Mouse (Mus musculus): ENCODE results near the gene Ap2a2.

Ap2a2 gene

DNA sequence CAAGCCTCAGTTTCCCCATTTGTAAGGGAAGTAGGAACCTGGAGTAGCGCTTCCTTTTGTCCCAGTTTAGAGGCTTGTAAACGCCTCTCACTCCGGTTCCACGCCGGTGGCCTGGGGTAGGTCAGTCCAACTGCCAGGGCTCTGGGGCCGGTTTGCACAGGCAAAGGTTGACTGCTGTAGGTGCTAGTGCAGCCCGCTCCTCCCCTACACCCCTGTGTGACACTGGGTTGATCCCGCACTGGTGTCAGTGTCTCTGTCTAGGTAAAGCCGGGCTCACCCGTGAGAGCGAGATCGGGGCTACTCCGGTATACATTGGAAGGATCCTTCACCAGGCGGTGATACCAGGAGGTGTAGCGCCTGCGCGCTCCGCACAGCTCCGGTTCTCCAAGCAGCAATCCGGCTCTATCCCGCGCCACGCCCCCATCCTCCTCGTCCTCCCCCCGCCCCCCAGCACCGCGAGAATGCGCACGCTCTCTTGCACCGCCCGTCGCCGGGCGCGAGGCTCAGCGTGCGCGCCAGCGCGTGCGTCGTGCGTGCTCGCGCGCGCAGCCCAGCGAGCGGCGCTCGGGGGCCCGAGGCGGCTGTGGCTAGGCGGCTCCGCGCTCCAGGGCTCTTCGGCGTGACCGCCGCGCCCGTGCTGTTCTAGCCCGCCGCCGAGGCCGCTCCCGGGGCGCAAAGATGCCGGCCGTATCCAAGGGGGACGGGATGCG is at the start of gene Ap2a2:
TSS of gene Ap2a2 (plus strand) at position 492 of the 710 bp plus-strand sequence.
- DNase-seq: peak; percentile 78 to 85

DNA sequence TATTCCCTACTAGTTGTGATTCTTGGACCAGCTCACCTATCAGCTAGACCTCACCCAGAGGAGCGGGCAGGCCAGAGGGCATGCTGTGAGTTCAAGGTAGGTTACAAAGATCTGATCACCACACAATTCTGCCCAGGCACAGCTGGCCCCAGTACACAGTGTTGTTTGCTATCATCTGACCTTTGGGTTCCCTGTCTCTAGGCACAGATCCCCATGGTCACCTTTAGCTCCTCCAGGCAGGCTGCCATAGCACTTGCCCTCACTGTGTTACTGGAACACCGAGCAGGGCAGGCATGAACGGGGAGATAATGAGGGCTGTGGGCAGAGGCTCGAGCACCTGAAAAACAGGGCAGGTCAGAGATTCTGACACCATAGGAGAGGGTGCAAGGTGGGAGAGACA is 44.3 kb upstream of the Ap2a2 start:
- DNase-seq: no peak

DNA sequence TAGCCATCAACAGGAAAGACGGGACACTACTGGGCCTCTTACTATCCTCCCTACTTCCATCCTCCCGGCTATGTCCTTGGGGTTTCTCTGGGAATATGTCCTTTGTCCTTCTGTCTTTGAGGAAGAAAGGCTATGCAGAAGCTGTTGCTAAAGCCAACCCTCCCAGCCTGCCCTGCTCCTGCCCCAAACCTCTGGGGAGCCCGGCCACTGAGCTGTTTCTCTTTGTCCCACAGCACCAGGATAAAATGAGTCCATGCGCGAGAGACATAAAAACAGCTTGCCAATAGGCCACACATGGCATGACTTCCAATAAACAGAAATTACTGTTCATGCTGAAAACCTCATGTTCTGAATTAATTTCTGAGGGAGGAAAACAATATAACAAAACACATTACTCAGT is 43.7 kb upstream of the Ap2a2 start:
- DNase-seq: no peak

DNA sequence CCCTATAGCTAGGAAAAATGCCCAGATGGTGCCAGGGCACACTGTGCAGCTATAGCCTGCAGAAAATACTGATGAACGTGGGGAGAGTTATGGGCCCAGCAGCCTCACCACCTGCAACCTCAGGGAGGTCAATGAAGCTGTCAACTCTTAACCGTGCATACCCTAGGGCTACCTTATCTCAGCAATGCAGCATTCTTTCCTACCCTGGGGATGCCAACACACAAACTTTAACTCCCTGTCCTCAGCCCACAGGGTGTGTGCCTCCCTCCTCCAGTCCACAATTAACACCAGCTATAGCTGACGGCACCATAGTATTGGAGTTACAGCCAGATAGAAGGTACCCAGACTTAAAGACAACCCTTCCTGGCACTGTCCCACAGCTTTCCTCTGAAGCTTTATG is 43.0 kb upstream of the Ap2a2 start:
- no peak for DNase-seq

DNA sequence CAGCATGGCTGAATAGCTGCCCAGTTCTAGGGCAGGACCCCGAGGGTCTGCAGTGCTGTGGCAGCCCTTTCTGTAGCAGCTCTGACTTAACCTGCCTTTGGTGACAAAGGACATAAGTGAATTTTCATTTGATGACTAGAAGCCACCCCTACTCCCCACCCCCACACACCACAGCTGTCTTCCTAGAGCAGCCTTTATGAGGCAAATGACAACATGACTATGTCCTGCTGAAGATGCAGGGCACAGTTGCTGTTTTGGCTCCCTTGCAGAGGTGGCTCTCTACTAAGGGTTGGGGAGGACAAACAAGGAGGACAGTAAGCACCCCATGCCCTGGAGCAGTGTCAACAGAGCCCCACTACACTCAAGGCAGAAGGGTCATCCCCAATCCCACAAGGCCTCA is 42.2 kb upstream of the Ap2a2 start:
- no peak for DNase-seq

DNA sequence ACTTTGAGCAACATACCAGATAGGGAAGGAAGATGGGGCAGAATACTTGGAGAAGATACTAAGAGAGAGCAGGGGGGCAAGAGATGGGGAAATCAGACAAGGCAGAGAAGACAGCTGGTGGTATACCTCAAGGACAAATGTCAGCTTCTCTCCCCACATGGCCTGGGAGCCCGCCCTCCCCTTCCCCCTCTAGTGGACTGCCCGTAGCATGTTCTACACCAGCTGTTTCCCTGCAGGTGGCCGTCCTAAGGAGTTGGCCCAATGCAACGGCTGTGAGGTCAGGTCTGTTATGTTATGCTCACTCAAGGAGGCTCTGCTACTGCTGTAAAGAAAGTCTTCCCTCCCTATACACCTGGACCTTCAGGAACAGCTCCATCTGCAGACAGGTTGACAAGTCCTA is 39.0 kb upstream of the Ap2a2 start:
- DNase-seq: no peak

DNA sequence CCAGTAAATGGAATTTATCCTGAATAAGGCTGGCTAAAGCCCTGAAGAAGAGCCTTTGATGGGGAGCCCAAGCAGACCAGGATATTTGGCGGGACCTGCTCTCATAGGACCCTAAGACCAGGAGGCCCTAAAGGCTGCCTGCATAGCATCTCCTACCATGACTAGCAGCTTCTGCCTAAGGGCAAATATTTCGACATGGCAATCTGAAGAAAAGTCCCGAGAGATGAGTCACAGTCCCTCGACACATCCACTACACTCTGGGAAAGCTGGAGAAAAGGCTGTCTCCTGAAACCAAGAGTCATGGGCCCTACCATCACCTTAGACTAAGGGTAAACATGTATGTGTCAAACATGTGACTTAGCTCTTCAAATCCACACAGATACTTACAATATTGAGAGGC is 37.7 kb upstream of the Ap2a2 start:
- no peak for DNase-seq

DNA sequence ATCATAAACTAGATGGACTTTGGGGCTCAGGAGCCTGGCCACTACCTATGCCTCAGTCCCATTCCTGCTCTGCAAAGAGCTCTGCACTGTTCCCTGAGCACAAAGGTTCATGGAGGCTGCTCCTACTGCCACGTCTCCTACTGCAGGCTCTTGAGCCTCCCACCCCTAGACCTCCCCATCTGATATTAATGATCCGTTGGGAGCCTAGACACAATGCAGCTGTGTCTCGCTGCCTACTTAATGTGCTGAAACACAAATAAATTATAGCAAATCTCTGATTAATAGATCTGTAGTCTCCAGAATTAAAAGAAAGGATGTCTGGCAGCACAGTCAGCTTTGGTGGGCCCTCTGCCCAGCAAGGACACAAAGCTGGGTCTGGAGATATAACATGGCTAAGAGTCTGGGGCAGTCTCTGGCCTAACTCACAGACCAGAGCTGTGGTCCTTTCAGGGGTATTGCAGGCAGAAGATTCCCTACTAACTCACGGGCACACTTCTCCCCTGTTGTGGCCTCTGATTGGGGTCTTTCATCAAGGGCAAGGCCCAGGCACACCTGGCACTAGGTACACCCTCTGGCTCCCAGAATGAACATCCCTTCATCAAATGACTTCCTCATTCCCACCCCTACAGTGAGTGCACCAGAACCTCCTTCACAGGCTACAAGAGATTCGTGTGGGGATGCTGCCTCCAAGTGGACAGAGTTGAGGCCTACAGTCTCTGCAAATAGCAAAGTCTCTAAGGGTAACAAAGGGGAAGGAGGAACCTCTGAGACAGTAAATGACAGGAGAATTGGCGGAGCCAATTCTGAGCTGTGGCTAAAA is 37.0 kb upstream of the Ap2a2 start:
- peak; percentile 72 to 78 for DNase-seq

DNA sequence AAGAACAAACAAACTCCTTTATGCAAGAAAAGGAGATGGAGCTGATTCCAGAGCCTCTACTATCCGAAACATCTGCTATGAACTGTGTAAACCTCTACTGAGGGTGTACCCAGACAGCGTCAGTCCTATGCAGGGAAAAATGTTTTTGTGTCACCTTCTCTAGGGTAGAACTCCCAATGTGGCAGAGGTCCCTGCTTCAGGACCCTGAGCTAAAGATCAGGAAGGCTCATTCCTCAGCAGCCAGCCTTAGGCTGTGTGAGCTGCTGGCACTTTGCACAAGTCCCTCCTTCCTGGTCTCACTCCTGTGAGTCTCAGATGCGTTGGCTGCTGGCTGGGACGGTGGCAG is 36.4 kb upstream of the Ap2a2 start:
- no peak for DNase-seq

DNA sequence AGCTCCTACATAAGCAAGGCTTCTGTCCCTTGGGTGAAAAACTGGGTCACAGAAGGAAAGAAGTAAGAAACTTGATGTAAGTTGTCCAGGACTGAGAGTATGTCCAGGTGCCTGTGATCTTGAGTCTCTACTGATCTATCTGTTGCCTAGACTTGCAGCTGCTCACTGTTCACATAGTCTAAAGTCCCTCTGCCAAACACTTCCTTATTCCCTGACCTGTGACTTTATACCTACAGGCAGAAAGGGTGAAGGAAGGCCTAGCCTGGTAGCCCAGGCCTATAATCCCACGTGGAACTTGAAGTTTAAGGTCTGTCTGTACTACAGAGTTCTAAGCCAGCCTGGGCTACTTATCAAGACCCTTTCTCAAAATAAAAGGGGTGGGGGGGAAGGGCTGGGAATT is 26.4 kb upstream of the Ap2a2 start:
- no peak for DNase-seq

DNA sequence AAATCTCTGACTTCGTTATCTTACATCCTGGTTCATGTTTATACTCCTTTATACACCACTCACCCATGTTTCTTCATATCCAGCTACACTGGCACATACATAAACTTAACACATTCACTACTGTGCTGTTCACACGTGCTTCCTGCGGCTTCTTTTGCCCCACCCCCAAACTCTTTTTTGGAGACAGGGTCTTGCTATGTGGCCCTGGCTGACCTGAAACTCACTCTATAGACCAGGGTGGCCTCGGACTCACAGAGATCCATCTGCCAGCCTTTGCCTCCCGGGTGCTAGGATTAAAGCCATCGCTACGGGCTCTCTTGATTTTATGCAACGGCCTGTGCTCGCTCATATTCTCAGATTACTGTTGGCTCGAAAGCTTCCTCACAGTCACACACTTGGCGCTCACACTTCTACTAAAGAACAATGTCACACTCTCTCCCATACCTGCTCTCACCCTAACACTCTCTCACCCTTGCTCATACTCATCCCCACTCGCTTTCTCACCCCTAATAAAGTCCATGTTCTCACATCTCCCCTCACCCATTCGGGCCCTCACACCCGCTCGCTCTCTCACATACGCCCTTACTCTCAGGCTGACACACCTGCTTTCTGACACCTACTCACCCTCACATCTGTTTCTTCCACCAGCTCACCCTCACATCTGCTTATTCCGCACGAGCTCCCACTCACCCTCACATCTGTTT is 23.0 kb upstream of the Ap2a2 start:
- DNase-seq: no peak

DNA sequence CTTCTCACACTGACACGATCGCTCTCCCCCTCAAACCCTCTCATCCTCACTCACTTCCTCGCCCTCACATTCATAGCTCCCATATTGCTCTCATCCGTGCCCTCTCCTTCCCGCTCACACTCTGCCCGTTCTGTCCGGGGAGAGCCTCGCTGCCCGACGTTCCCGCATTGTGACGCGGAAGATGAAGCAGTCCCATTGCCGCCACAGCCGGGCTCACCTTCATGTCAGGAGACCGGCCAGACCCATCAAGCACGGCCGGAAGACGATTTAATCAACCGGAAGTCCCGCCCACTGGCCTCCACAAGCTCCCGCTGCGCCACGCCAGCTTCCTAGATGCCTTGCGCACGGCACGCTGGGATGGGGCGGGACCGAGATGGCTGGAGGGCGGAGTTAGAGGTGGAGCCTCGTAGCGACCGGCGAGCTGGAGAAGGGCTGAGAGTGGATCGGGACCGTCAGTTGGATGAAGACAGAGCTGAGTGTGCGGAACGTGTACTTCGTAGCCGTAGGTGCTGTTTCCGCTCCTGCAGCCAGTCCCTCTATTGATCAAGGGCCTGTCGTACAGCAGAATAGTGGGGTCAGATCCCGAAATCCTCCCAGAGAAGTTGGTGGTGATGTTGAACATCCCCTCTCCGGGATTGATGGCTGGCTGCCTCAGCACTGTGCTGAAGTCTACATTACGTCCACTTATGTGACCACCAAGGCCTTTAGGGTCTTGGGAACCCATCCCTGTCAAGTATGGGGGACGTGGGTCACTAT is 22.2 kb upstream of the Ap2a2 start, which contains the start of gene Chid1:
TSS of gene Chid1 (minus strand) at position 302 of the 756 bp plus-strand sequence.
- DNase-seq: peak; percentile 97 to 98

DNA sequence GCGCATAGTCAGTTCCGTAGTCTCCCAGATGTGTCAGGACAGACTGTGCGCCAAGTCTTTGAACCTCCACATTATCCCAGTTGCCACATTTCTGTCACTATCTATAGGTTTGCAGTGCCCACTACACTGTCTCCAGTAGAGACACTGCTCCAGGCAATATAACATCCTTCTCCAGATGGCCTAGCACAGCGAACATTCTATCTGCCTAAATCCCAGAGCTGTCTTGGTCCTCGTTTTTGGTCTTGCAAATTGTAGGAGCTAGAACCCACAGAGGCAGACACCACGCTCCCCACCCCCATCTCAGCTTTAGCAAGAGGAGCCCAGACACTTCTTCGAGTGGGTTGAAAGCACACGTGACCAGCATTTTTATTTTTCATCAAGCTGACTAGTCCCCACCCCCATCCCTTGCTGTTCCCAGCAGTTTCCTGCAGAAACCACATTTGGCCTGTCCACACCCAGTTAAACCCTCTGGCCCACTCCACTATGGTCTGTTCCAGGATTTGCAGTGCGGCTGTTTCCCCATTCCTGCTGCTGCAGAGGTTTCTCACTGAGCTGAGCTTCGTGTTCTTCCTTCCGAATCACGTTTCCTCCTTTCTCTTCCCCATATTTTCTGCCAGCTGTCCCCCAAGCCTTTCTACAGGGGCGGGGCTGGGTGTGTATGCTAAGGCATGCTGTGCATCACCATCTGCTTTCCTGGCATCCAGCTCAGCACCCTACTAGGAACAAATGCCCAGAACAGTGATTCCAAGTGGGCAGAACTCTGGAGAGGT is 21.5 kb upstream of the Ap2a2 start:
- DNase-seq: peak; percentile 30 to 41

DNA sequence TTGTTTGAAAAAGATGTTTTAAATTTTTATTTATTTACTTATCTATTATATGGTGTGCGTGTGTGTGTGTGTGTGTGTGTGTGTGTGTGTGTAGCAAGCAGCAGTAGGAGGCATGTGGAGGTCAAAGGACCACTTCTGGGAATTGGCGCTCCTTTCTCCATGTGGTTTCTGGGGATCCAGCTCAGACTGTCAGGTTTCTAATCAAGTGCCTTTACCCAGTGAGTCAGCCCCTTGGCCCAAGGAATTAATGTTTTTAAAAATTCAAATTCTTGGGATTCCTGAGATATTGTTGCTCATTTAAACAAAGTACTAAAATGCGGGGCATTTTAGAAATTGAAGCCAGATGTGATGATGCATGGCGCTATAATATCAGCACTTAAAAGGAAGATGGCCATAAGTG is 20.3 kb upstream of the Ap2a2 start:
- no peak for DNase-seq

DNA sequence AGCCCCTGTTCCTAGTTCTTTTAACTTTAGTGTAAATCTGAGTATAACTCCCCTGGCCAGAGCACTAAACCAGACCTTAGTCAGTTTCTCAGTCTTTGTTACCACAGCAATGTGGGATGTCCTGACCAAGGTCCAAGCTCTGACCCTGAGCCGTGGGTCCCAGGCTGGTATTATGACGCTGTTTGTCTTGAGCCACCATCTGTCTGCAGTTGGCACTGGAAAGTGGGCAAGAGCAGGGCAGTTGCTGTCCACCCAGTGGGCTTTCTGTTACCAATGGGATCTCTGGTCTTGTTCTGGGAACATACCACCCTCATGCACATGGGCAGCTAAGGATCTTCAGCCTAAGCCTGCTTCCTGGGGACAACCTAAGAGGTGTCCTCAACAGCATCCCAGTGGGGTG is 19.4 kb upstream of the Ap2a2 start:
- DNase-seq: no peak

DNA sequence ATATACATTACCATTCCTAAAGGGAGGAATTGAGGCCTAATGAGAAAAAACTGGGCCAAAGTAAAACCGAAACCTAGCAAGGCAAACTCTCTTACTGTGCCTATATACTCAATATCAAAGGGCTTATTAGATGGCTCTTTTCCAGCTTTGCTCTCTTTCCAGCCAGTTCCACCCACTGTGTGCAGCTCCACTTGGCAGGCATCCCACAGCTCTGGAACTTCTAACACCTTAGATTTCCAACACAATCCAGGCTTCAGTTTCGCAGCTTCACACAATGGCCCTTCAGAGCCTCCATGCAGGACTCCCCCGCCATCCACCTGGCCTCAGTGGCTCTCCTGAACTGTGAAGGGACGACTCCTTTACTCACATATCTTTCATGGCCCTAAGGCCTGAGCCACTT is 17.3 kb upstream of the Ap2a2 start:
- DNase-seq: no peak

DNA sequence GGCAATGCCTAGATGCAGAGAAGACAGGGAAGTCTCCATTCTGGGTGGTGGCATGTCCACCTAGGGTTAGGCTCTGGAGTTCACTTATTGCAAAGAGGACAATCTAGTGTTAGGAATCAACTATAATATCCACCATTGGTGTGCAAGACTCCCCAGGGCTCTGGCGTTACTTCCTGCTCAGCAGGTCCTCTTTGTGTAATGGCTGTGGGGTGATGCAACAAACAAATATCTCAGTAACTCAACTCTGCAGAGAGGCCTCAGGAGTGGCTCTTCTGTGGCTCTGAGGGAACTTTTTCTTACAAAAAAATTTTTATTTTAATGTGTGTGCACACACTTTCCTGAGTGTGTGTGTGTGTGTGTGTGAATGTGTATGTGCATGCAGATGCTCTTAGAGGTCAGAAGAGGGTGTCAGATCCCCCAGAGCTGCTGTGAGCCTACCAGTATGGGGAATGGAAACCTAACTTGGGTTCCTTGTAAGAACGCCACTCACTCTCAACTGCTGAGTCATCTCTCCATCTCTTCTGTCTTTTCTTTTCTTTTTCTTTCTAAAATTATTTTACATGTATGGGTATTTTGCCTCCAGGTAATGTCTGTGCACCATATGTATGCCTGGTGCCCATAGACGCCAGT is 12.4 kb upstream of the Ap2a2 start:
- DNase-seq: no peak

DNA sequence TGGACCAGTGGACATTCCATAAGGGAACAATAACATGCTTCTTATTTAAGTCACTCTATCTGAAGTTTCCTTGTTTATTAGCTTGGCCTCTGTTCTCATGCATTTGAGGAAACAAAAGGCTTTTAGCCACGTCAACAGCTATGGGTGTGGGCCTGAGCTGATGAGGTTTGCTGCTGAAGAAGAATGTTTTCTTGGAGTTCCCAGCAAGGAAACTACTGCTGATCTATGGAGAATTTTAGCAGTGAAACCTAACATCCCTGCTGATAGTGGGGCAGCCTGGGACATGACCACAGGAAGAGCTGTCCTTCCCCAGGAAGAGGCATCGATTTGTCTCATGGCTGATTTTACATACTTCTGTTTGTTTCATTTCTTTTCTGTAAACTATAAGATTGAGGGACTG is 11.5 kb upstream of the Ap2a2 start:
- no peak for DNase-seq

DNA sequence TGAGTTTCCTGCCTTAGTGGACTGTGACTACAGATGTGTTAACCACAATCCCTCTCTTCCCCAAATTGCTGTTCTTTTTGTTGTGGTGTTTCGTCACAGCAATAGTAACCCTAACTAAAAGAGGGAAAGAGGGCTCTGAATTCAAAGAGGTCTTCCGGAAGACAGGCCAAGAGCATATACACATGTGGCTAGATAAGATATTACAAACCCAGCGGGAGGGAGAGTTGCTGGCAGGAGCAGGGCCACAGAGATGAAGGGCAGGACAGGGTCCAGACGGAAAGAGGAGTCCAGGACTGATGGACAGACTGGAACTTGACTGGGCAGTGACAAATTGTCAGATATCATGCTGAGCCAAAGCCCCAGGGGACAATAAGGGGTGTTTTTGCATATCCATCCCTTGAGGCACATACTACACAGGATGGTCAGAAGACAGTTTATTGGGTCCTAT is 3.6 kb upstream of the Ap2a2 start:
- DNase-seq: no peak

DNA sequence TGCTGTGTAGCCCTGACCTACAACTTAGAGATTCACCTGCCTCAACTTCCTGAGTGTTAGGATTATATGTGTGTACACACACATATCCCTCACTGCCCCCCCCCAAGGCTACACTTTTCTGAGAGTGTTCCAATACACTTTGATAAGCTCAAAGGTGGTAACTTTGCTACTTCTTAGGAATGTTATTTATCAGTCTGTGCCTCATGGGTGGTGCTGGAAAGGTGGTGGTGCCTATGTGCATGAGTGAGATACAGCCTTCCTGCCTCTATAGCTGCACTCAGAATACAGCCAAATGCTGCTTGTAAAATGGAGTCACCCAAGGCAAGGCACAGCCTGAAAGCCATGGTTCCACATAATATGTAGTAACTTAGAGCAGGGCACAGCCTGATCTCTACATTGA is 3.0 kb upstream of the Ap2a2 start:
- no peak for DNase-seq

DNA sequence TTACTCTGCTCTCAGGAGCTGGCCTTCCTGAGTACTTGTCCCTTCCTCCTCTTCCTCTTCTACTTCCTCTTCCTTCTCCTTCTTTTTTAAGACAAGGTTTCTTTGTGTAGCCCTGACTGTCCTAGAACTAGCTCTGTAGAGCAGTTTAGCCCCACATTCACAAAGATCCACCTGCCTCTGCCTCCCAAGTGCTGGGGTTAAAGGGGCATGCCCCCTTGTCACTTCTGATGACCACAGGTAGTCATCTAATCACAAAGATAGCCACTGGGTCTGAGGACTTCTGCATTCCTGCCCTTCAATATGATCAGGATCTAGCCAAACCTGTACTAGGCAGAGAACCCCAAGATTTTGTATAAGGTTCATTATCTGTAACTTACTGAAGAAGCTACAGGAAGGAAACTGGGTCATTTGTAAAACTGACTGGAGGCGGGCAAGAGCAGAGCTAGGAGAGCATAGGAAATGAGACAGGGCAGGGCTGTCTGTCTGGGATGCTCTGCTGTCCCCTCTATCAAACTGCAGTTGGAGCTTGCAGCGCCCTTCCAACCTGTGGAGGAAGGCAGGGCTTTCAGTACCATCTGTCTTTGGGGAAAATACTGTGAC is 2.1 kb upstream of the Ap2a2 start:
- DNase-seq: no peak
